Mouse (Mus musculus) small intestine, adult 10 weeks (tissue): ENCODE measurements around the gene Cd163. TPM values are rescaled to one million over a fixed set of nuclear protein-coding genes. Genes with fewer than 3 reads are reported as not detected.

ENCODE experiments used
- polyA plus RNA-seq: library from polyadenylated mRNA; stranded (reverse); fragments of 350-450 nt; fragmentation: Illumina TruSeq; extraction: RNeasy Lipid Tissue Mini Kit (QIAGEN cat#74804); gene quantifications from one replicate; pipeline ENCODE4 v1.2.3, GENCODE M21; 2014; ENCODE audit warnings: low replicate concordance

Gene Cd163
- 1.9 TPM for polyA plus RNA-seq

GRCm38 (mm10) chr6:124304356-124304755, at the start of gene Cd163:
TSS of gene Cd163 (plus strand) at chr6:124304656.

Other genes with a start within 250 kb of the Cd163 start
- not detected for gene Vmn2r27, start 72.8 kb upstream of the Cd163 start, polyA plus RNA-seq
- 10.2 TPM for gene Pex5, start 110.4 kb downstream of the Cd163 start, polyA plus RNA-seq
- gene Clstn3, start 160.1 kb downstream of the Cd163 start, polyA plus RNA-seq = not detected
- gene C1rl, start 188.5 kb downstream of the Cd163 start, polyA plus RNA-seq = 0.33 TPM
- gene C1ra, start 207.7 kb downstream of the Cd163 start, polyA plus RNA-seq = 4.6 TPM
- 34.9 TPM for gene C1s1, start 237.7 kb downstream of the Cd163 start, polyA plus RNA-seq